Mouse (Mus musculus) bone marrow macrophage, adult 2 months (primary cell): Measurements from ENCODE around the gene Cramp1l. TPM values are rescaled to one million over a fixed set of nuclear protein-coding genes. Genes with fewer than 3 reads are reported as not detected.

Source experiments
- H3K27ac ChIP-seq: 2 replicates; pipeline ENCODE4 v1.5.1; 2012; ENCODE audit warnings: low read depth, low read length; ENCODE audit not compliant: insufficient read depth
- H3K4me1 ChIP-seq: 2 replicates; pipeline ENCODE4 v1.6.1; 2012; ENCODE audit warnings: low read length; ENCODE audit not compliant: control insufficient read depth, insufficient read depth
- H3K4me3 ChIP-seq: 2 replicates; pipeline ENCODE4 v1.5.1; 2012; ENCODE audit warnings: mild to moderate bottlenecking, low read length, moderate library complexity; ENCODE audit not compliant: insufficient read depth
- CTCF ChIP-seq: IDR thresholded peaks from 2 replicates; pipeline ENCODE4 v1.5.1; 2012; ENCODE audit warnings: low read depth, mild to moderate bottlenecking, low read length, moderate library complexity
- POLR2A ChIP-seq: IDR thresholded peaks from 2 replicates; pipeline ENCODE4 v1.6.1; 2012; ENCODE audit warnings: mild to moderate bottlenecking, low read depth, low read length, borderline replicate concordance
- polyA plus RNA-seq: library from polyadenylated mRNA; stranded (reverse); fragments of >200 nt; gene quantifications from 2 replicates; pipeline ENCODE4 v1.2.4, GENCODE M21; 2012; ENCODE audit not compliant: missing spikeins, insufficient read depth, insufficient read length

Gene Cramp1l
- polyA plus RNA-seq: 16.0 and 17.3 TPM in 2 replicates

DNA sequence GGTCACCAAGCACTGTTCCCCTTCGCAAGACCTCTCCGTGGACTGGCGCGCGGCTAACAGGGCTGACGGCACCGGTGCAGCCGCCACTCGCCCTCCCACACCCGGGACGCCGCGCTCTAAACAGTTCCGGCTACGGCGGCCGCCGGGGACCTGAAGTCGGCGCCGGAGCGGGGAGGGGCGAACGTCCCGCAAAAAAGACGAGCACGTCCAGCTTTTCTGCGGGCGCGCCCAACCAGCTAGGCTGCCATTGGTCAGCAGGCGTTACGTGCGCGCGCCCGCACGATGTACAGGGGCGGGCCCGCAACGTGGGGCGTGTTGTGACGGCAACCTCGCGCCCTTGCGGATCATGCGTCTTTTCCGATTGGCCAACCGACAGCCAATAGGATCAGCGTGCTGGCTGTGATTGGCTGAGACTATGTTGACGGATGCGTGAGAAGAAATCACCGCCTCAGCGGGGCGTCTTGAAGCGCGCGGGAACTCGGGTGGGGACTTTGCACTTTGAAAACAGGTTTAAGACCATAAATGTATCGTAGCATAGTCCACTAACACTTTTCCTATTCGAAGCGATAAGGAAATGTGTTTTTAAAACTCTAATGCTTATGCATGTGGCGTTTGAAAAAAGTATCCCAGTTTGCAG, at the start of gene Cramp1l, which contains the start of gene Ift140:
TSS of gene Cramp1l (minus strand) at position 134 of the 637 bp plus-strand sequence.
TSS of gene Ift140 (plus strand) at position 431 of the 637 bp plus-strand sequence.
- peak within 1 kb of the TSS; percentile 85 for H3K4me3 ChIP-seq
- peak within 1 kb of the TSS; percentile 53 for H3K27ac ChIP-seq
- TF ChIP-seq POLR2A (no peak), CTCF (no peak)
- peaks cover 11% of the 10 kb centered on the region for H3K4me1 ChIP-seq

DNA sequence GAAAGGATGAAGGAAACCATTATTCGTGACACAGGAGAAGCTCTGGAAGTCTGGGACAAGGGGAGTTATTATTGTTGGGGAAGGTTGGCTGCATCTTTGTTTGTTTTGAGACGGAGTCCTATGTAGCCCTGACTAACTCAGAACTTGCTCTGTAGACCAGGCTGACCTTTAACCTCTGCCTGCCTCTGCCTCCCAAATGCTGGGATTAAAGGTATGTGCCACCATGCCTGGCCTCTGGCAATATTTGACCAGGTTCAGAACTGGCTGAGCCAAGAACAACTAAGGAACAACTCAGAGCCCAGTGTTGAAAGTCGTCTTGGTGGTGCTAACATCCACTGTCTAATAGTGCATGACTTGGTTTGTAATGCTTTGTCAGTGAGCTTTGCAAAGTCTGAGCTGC, 49.6 kb upstream of the Cramp1l start:
- TF ChIP-seq POLR2A: no peak
- TF ChIP-seq CTCF: no peak
- Histone ChIP-seq H3K27ac (no peak overlapping the region), H3K4me3 (no peak overlapping the region), H3K4me1 (peaks cover 15% of the 10 kb centered on the region)

DNA sequence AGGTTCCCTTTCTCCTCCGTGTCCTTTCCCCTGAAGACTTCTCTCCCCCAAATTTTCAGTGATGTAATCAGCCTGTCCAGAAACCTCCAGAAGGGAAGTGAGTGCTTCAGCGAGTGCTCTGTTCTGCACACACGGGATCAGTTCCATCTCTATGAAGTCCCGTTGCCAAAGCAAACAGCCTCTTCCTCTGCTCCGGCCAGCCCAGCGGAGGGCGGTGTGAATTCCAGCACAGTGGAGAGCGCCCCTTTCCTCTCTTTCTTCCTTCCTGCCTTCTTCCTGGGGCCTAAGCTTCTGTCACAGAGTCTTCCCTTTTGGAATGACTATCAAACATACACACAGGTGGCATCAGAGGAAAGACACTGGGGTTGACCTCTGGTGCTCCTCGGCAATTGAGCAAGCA, 48.8 kb upstream of the Cramp1l start:
- peaks cover 15% of the 10 kb centered on the region for H3K4me1 ChIP-seq
- H3K27ac ChIP-seq: no peak overlapping the region
- H3K4me3 ChIP-seq: no peak overlapping the region
- no peak for TF ChIP-seq POLR2A
- TF ChIP-seq CTCF: no peak

DNA sequence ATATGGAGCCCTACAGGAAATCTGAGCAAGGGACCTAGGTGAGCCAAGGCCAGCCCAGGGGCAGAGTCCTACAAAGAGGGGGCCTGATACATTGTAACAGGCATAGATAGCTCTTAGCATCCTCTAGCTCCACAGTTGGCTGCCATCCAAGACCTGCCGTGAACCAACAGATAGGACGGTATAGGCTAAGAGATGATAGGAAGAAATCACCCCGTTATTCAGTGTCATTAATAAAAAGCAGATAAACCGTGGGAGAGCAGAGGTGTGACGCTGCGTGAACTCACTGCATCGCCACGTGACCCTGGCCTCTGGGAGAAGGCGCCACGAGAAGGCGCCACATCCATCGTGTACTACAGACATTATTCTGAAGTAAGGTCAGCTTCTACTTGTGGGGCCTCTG, 48.3 kb upstream of the Cramp1l start:
- no peak overlapping the region for H3K4me3 ChIP-seq
- peaks cover 15% of the 10 kb centered on the region for H3K4me1 ChIP-seq
- no peak for TF ChIP-seq POLR2A
- no peak for TF ChIP-seq CTCF
- no peak overlapping the region for H3K27ac ChIP-seq

DNA sequence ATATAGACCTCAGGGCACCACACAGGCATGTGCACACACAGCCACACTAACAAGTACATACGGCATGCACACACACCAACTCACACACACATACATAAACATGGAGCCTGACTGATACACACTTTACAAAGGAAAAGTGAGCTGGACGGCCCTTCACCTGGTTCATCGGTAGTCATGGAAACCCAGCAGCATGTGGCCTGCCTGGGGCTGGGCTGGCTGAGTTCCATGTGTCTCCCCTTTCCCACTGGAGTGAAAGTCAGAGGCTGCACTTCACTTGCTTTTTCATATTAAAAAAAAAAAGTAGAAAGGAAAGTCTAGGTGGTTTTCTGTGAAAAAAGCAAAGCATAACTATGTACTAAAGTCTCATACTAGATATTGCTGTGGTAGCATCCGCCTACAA, 47.7 kb upstream of the Cramp1l start:
- no peak for TF ChIP-seq CTCF
- no peak for TF ChIP-seq POLR2A
- peaks cover 15% of the 10 kb centered on the region for H3K4me1 ChIP-seq
- no peak overlapping the region for H3K4me3 ChIP-seq
- no peak overlapping the region for H3K27ac ChIP-seq

DNA sequence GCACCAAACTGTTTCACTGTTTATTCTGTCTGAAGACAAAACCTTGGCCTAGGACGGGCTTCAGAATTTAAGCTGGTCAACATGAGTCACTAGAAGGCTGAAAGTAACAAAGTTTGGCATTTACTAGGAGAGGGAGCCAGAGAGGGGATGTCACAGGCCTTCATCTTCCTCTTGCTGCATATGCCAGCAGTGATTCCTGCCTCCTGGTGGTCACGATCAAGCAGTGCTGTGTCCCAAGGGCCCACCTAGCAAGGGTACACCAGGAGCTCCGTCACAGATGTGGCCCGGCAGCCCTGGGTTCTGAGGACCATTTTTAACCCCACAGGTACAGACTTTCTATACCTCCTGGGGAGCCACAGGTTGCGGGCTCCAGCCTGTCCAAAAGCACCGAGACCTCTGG, 41.5 kb upstream of the Cramp1l start:
- H3K27ac ChIP-seq: no peak overlapping the region
- TF ChIP-seq CTCF: no peak
- TF ChIP-seq POLR2A: no peak
- no peak overlapping the region for H3K4me3 ChIP-seq
- H3K4me1 ChIP-seq: no peaks in the 10 kb centered on the region

DNA sequence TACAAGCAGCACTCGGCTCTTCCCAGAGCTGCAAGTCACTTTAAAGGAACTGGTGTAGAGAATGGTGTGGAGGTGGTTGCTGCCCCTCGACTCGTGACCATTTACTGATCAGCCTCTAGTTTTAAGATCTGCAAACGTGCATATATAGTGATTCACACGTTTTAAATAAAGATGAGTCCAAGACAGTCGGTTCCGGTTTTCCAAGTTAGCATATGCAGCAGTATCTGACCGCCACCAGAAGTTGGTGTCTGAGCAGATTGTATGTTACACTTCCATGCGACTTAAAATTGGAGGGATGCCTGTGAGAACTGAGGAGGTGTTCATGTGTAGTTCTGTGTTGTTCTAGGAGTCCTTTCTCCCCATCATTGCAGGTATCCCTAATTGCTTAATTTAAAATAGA, 37.7 kb upstream of the Cramp1l start:
- no peaks in the 10 kb centered on the region for H3K4me1 ChIP-seq
- H3K4me3 ChIP-seq: no peak overlapping the region
- TF ChIP-seq POLR2A (no peak), CTCF (no peak)
- H3K27ac ChIP-seq: no peak overlapping the region

DNA sequence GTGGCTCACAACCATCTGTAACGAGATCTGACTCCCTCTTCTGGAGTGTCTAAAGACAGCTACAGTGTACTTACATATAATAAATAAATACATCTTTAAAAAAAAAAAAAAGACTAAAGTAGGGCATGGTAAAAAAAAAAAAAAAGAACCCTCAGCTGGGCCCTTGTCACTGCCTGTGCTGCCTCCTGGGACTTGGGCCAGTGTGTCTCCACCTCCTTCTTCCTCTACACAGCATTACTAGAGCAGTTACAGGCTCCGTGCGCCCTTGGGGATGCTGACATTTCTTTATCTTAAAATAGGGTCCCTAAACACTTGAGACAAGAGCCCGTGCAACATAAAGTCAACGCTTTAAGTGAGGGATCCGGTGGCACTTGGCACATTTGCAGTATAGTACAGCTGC, 31.6 kb upstream of the Cramp1l start:
- TF ChIP-seq CTCF (no peak), POLR2A (no peak)
- Histone ChIP-seq H3K27ac (no peak overlapping the region), H3K4me1 (peaks cover 14% of the 10 kb centered on the region), H3K4me3 (no peak overlapping the region)

DNA sequence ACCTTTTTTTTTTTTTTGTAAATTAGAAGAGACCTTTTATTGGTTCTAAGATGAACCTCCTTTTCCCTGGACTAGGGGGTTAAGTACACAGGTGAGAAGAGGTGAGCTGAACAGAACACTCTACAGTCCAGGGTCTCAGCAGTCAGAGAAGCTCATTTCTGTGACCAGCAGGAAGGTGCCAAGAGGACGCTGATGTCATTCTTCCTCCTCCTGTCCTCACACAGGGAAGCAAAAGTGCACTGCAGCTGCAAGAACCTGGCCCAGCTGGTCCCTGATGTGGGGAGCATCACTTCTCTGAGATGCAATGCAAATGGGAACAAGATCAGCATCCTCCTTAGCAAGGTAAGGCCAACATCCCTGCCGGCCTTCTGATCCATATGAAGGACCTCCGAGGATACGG, 29.7 kb upstream of the Cramp1l start:
- TF ChIP-seq POLR2A (no peak), CTCF (no peak)
- Histone ChIP-seq H3K27ac (no peak overlapping the region), H3K4me3 (no peak overlapping the region), H3K4me1 (peaks cover 14% of the 10 kb centered on the region)

DNA sequence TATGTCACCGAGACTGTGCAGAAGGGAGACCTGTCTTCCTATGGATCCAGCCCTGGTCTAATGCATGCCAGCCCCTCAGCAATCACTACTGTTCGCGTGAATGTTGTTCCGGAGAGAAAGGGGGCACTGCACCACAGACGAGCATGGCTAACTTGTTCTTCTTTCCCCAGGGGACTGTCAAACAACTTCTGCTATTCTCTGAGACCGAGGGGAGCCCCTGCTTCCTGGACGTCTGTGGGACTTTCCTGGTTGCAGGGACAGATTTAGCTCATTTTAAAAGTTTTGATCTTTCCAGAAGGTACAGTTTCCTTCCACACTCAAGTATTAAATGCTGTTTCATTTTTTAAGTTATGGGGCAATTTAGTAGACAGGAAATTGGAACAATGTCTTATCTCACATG, 29.3 kb upstream of the Cramp1l start:
- H3K4me1 ChIP-seq: peaks cover 14% of the 10 kb centered on the region
- no peak overlapping the region for H3K4me3 ChIP-seq
- no peak for TF ChIP-seq CTCF
- no peak for TF ChIP-seq POLR2A
- H3K27ac ChIP-seq: no peak overlapping the region

DNA sequence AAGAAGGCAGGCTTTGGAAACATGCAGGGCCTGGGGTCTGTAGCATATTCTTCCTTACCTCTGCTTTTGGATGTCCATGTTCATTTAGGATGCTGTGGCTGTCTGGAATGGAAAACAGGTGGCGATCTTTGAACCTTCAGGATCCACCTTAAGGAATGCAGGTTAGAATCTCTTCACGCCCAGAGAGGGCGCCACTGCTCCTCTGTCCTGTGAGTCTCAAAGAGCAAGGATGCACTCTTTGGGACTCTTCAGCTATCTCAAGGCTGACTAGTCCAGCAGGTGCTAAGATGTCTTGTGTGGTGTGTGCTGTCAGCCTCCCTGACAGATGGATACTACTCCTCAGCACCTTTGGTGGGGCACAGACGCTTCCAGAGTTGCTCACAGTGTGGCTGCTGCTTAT, 20.6 kb upstream of the Cramp1l start:
- H3K4me3 ChIP-seq: no peak overlapping the region
- TF ChIP-seq CTCF (peak; percentile 49; the same call in 1 of the 2 replicates), POLR2A (no peak)

More for the DNA sequence above, 20.6 kb upstream of the Cramp1l start:
- no peaks in the 10 kb centered on the region for H3K4me1 ChIP-seq
- no peak overlapping the region for H3K27ac ChIP-seq
